Mouse (Mus musculus): ENCODE measurements at regions not wholly inside any gene's neighbourhood (a gene's known extent, or its start where the extent isn't known, plus 50 kb on each side); places are given as distances from the start of the nearest gene placed in this dataset.

DNA sequence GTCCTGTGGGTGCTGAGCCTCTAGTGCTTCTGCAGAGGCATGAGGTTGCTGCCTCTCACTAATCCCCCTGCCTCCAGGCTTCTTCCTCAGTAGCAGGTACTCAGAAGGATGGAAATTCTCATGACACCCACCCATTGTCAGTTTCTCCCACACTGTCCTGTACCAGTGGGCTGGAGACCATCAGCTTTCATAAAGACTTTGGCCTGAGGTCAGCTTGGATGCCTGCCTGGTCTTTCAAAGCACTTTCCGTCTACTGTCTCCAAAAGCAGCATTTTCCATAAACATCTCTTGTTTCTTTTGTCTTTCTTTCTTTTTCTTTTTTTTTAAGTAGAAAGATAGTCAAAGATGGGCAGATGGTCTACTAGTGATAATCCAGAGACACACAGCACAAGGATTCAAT is 257.6 kb upstream of the Adamts9 start:
- DNase-seq (ENCODE audit: low spot score): no peak
- WGBS: 71% methylated on average over 1 of the region's 1 CpGs
- no peak for TF ChIP-seq CTCF (IDR thresholded peaks at IDR 0.05)

DNA sequence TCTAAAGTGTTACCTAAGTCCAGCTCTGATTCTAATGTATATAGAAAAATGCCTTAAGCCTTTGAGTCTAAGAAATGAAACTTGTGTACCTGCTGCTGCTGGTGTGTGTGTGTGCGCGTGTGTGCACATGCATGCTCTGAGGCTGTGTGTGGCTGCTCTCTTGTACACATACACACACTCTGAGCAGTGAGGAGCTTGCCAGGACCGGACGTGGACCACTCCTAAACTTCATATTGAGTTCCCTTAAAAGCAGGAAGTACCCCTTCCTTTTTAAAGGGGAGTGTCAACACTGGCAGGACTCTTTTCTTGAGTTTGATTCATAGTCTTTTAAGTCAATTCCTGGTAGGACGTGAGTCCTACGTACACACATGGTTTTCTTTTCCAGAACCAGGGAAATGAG is 251.4 kb upstream of the Adamts9 start:
- Histone ChIP-seq H3K9me3 (ENCODE audit: low read length) (no peaks in the 10 kb centered on the region), H3K4me2 (ENCODE audit: low read depth, low read length, poor library complexity, severe bottlenecking) (no peak overlapping the region), H3K27ac (ENCODE audit: low read depth, low read length) (no peak overlapping the region), H3K36me3 (ENCODE audit: insufficient read depth, low read length) (no peaks in the 10 kb centered on the region), H3K27me3 (ENCODE audit: insufficient read depth, low read length) (no peaks in the 10 kb centered on the region), H3K9ac (replicated peaks; ENCODE audit: low read length, poor library complexity, severe bottlenecking) (no peak overlapping the region), H3K4me3 (ENCODE audit: low read depth, low read length) (no peak overlapping the region), H3K4me1 (ENCODE audit: insufficient read depth, low read length) (no peaks in the 10 kb centered on the region)
- no peak for TF ChIP-seq CTCF (IDR thresholded peaks at IDR 0.05)
- no peak for DNase-seq (ENCODE audit: low spot score)
- ATAC-seq (ENCODE audit: low FRiP score): no peak
- 92% methylated on average over 6 of the region's 6 CpGs for WGBS

More for the DNA sequence above, 257.6 kb upstream of the Adamts9 start:
- Histone ChIP-seq H3K4me3 (ENCODE audit: low read depth, low read length) (no peak overlapping the region), H3K4me2 (ENCODE audit: low read depth, low read length, poor library complexity, severe bottlenecking) (no peak overlapping the region), H3K27me3 (ENCODE audit: insufficient read depth, low read length) (no peaks in the 10 kb centered on the region), H3K27ac (ENCODE audit: low read depth, low read length) (no peak overlapping the region), H3K36me3 (ENCODE audit: insufficient read depth, low read length) (no peaks in the 10 kb centered on the region), H3K9ac (replicated peaks; ENCODE audit: low read length, poor library complexity, severe bottlenecking) (no peak overlapping the region), H3K9me3 (ENCODE audit: low read length) (no peaks in the 10 kb centered on the region), H3K4me1 (ENCODE audit: insufficient read depth, low read length) (no peaks in the 10 kb centered on the region)
- ATAC-seq (ENCODE audit: low FRiP score): no peak

- H3K4me2 ChIP-seq (ENCODE audit: low read depth, low read length, poor library complexity, severe bottlenecking): no peak overlapping the region
- H3K27me3 ChIP-seq (ENCODE audit: insufficient read depth, low read length): no peaks in the 10 kb centered on the region
- H3K36me3 ChIP-seq (ENCODE audit: insufficient read depth, low read length): no peaks in the 10 kb centered on the region
- WGBS: 58% methylated on average over 2 of the region's 2 CpGs
- H3K4me3 ChIP-seq (ENCODE audit: low read depth, low read length): no peak overlapping the region
- no peak for ATAC-seq (ENCODE audit: low FRiP score)
- no peak overlapping the region for H3K9ac ChIP-seq (replicated peaks; ENCODE audit: low read length, poor library complexity, severe bottlenecking)
- H3K9me3 ChIP-seq (ENCODE audit: low read length): no peaks in the 10 kb centered on the region
- TF ChIP-seq CTCF (IDR thresholded peaks at IDR 0.05): no peak
- no peaks in the 10 kb centered on the region for H3K4me1 ChIP-seq (ENCODE audit: insufficient read depth, low read length)
- no peak overlapping the region for H3K27ac ChIP-seq (ENCODE audit: low read depth, low read length)
- DNase-seq (ENCODE audit: low spot score): no peak
Observed at GRCm38 (mm10) chr6:93192980-93193379, 249.7 kb upstream of the Adamts9 start.

DNA sequence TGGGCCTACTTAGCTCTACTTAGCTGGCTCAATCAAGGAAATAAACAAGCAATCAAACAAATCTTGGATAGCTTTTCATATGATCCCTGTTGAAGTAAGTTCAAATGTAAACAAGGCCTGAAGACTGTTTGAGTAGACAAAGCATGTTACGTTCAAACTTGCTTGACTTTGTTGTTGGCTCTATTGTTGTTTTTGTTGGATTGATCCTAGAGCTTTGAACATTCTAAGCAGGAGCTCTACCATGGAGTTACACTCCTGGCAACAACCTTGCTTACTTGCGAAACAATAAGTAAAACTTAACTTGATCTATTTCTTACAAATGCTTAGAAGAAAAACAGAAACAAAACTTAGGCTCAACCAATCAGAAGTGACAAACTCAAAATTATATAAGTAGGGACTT is 247.7 kb upstream of the Adamts9 start:
- Histone ChIP-seq H3K4me1 (ENCODE audit: insufficient read depth, low read length) (no peaks in the 10 kb centered on the region), H3K9ac (replicated peaks; ENCODE audit: low read length, poor library complexity, severe bottlenecking) (no peak overlapping the region), H3K9me3 (ENCODE audit: low read length) (no peaks in the 10 kb centered on the region), H3K27ac (ENCODE audit: low read depth, low read length) (no peak overlapping the region), H3K36me3 (ENCODE audit: insufficient read depth, low read length) (no peaks in the 10 kb centered on the region), H3K27me3 (ENCODE audit: insufficient read depth, low read length) (no peaks in the 10 kb centered on the region), H3K4me3 (ENCODE audit: low read depth, low read length) (no peak overlapping the region), H3K4me2 (ENCODE audit: low read depth, low read length, poor library complexity, severe bottlenecking) (no peak overlapping the region)
- ATAC-seq (ENCODE audit: low FRiP score) (no peak), DNase-seq (ENCODE audit: low spot score) (no peak)
- TF ChIP-seq CTCF (IDR thresholded peaks at IDR 0.05): no peak
- 82% methylated on average over 2 of the region's 2 CpGs for WGBS

- H3K27me3 ChIP-seq (ENCODE audit: insufficient read depth, low read length): no peaks in the 10 kb centered on the region
- no peak overlapping the region for H3K4me2 ChIP-seq (ENCODE audit: low read depth, low read length, poor library complexity, severe bottlenecking)
- ATAC-seq (ENCODE audit: low FRiP score) (no peak), DNase-seq (ENCODE audit: low spot score) (no peak)
- H3K9me3 ChIP-seq (ENCODE audit: low read length): no peaks in the 10 kb centered on the region
- no peak overlapping the region for H3K9ac ChIP-seq (replicated peaks; ENCODE audit: low read length, poor library complexity, severe bottlenecking)
- WGBS: 56% methylated on average over 5 of the region's 5 CpGs
- no peaks in the 10 kb centered on the region for H3K36me3 ChIP-seq (ENCODE audit: insufficient read depth, low read length)
- no peak overlapping the region for H3K27ac ChIP-seq (ENCODE audit: low read depth, low read length)
- TF ChIP-seq CTCF (IDR thresholded peaks at IDR 0.05): no peak
- no peaks in the 10 kb centered on the region; the same call in 1 of the 2 replicates for H3K4me1 ChIP-seq (ENCODE audit: insufficient read depth, low read length)
- no peak overlapping the region for H3K4me3 ChIP-seq (ENCODE audit: low read depth, low read length)
Observed at GRCm38 (mm10) chr6:93168526-93168925, 225.2 kb upstream of the Adamts9 start.

- no peak for DNase-seq (ENCODE audit: low spot score)
- ATAC-seq (ENCODE audit: low FRiP score): no peak
- Histone ChIP-seq H3K4me2 (ENCODE audit: low read depth, low read length, poor library complexity, severe bottlenecking) (no peak overlapping the region), H3K4me1 (ENCODE audit: insufficient read depth, low read length) (no peaks in the 10 kb centered on the region; the same call in 1 of the 2 replicates), H3K36me3 (ENCODE audit: insufficient read depth, low read length) (no peaks in the 10 kb centered on the region), H3K9me3 (ENCODE audit: low read length) (no peaks in the 10 kb centered on the region), H3K27ac (ENCODE audit: low read depth, low read length) (no peak overlapping the region), H3K9ac (replicated peaks; ENCODE audit: low read length, poor library complexity, severe bottlenecking) (no peak overlapping the region), H3K27me3 (ENCODE audit: insufficient read depth, low read length) (no peaks in the 10 kb centered on the region), H3K4me3 (ENCODE audit: low read depth, low read length) (no peak overlapping the region)
- TF ChIP-seq CTCF (IDR thresholded peaks at IDR 0.05): no peak
- WGBS: 42% methylated on average over 7 of the region's 7 CpGs
Observed at GRCm38 (mm10) chr6:93167281-93167680, 224.0 kb upstream of the Adamts9 start.

Data from midbrain, postnatal 0 days (tissue).